Mouse (Mus musculus): Measurements from ENCODE around the gene Rpf2.
A peak's percentile ranks its signal among the peaks of the same experiment; 100 is the strongest.

Gene Rpf2

GRCm38 (mm10) chr10:40246374-40247165, at the start of gene Rpf2:
Gene Rpf2, minus strand, starts transcription at chr10:40247036.
- peak; percentile 88 for DNase-seq (ENCODE audit: extremely low read depth, insufficient read length, low spot score)

- DNase-seq (ENCODE audit: extremely low read depth, insufficient read length, low spot score), result no peak
Measured at GRCm38 (mm10) chr10:40292640-40293039, 45.8 kb upstream of the Rpf2 start.

GRCm38 (mm10) chr10:40286767-40287166, 39.9 kb upstream of the Rpf2 start:
- no peak for DNase-seq (ENCODE audit: extremely low read depth, insufficient read length, low spot score)

GRCm38 (mm10) chr10:40285571-40285970, 38.7 kb upstream of the Rpf2 start:
- no peak for DNase-seq (ENCODE audit: extremely low read depth, insufficient read length, low spot score)

GRCm38 (mm10) chr10:40284997-40285396, 38.2 kb upstream of the Rpf2 start:
- no peak for DNase-seq (ENCODE audit: extremely low read depth, insufficient read length, low spot score)

- DNase-seq (ENCODE audit: extremely low read depth, insufficient read length, low spot score), result no peak
Measured at GRCm38 (mm10) chr10:40284179-40284831, 37.5 kb upstream of the Rpf2 start.

GRCm38 (mm10) chr10:40283636-40284035, 36.8 kb upstream of the Rpf2 start:
- DNase-seq (ENCODE audit: extremely low read depth, insufficient read length, low spot score), result no peak

- DNase-seq (ENCODE audit: extremely low read depth, insufficient read length, low spot score), result no peak
Measured at GRCm38 (mm10) chr10:40281565-40281964, 34.7 kb upstream of the Rpf2 start.

- no peak for DNase-seq (ENCODE audit: extremely low read depth, insufficient read length, low spot score)
Measured at GRCm38 (mm10) chr10:40278317-40278716, 31.5 kb upstream of the Rpf2 start.

- no peak for DNase-seq (ENCODE audit: extremely low read depth, insufficient read length, low spot score)
Measured at GRCm38 (mm10) chr10:40275991-40276390, 29.2 kb upstream of the Rpf2 start.

GRCm38 (mm10) chr10:40273938-40274337, 27.1 kb upstream of the Rpf2 start:
- DNase-seq (ENCODE audit: extremely low read depth, insufficient read length, low spot score), result no peak

GRCm38 (mm10) chr10:40271216-40271615, 24.4 kb upstream of the Rpf2 start:
- no peak for DNase-seq (ENCODE audit: extremely low read depth, insufficient read length, low spot score)

- DNase-seq (ENCODE audit: extremely low read depth, insufficient read length, low spot score), result no peak
Measured at GRCm38 (mm10) chr10:40264920-40265319, 18.1 kb upstream of the Rpf2 start.

- peak; percentile 68 for DNase-seq (ENCODE audit: extremely low read depth, insufficient read length, low spot score)
Measured at GRCm38 (mm10) chr10:40263691-40264090, 16.9 kb upstream of the Rpf2 start.

GRCm38 (mm10) chr10:40262200-40262599, 15.4 kb upstream of the Rpf2 start:
- peak; percentile 48 for DNase-seq (ENCODE audit: extremely low read depth, insufficient read length, low spot score)

- no peak for DNase-seq (ENCODE audit: extremely low read depth, insufficient read length, low spot score)
Measured at GRCm38 (mm10) chr10:40260305-40260704, 13.5 kb upstream of the Rpf2 start.

- DNase-seq (ENCODE audit: extremely low read depth, insufficient read length, low spot score), result peak; percentile 29
Measured at GRCm38 (mm10) chr10:40259542-40259941, 12.7 kb upstream of the Rpf2 start.

- DNase-seq (ENCODE audit: extremely low read depth, insufficient read length, low spot score), result peak; percentile 33
Measured at GRCm38 (mm10) chr10:40258976-40259375, 12.1 kb upstream of the Rpf2 start.

- peak; percentile 80 for DNase-seq (ENCODE audit: extremely low read depth, insufficient read length, low spot score)
Measured at GRCm38 (mm10) chr10:40258401-40258966, 11.6 kb upstream of the Rpf2 start.

GRCm38 (mm10) chr10:40257414-40258255, 10.8 kb upstream of the Rpf2 start, which contains the start of gene Gtf3c6:
Gene Gtf3c6, minus strand, starts transcription at chr10:40258108.
- peak; percentile 88 for DNase-seq (ENCODE audit: extremely low read depth, insufficient read length, low spot score)

GRCm38 (mm10) chr10:40256716-40257115, 9.9 kb upstream of the Rpf2 start:
- peak; percentile 44 for DNase-seq (ENCODE audit: extremely low read depth, insufficient read length, low spot score)

Data from 3134 (cell line).